Mouse (Mus musculus) embryonic facial prominence, embryonic 15.5 days (tissue): ENCODE data around the gene Zfp560. TPM values are rescaled to one million over a fixed set of nuclear protein-coding genes. Genes with fewer than 3 reads are reported as not detected.

ENCODE experiments used
- ATAC-seq: fragments of 200-750 bp; cut with Nextera tagmentation; 2 replicates; pipeline ENCODE4 v1.8.0; 2017; ENCODE audit warnings: low read depth, moderate TSS enrichment; ENCODE audit not compliant: insufficient number of reproducible peaks, low FRiP score, low TSS enrichment
- H3K27ac ChIP-seq: fragments of 300-500 bp; sonication (generic); replicated peaks from 2 replicates; pipeline ENCODE4 v1.5.1; 2015; ENCODE audit warnings: mild to moderate bottlenecking, inconsistent platforms
- H3K27me3 ChIP-seq: fragments of 300-500 bp; sonication (generic); 2 replicates; pipeline ENCODE4 v1.6.1; 2015; ENCODE audit warnings: inconsistent platforms
- H3K36me3 ChIP-seq: fragments of 300-500 bp; sonication (generic); 2 replicates; pipeline ENCODE4 v1.6.1; 2015; ENCODE audit warnings: mild to moderate bottlenecking, inconsistent platforms
- H3K4me1 ChIP-seq: fragments of 300-500 bp; sonication (generic); 2 replicates; pipeline ENCODE4 v1.6.1; 2015; ENCODE audit warnings: inconsistent platforms
- H3K4me2 ChIP-seq: fragments of 300-500 bp; sonication (generic); replicated peaks from 2 replicates; pipeline ENCODE4 v1.6.1; 2015; ENCODE audit warnings: mild to moderate bottlenecking, inconsistent platforms
- H3K4me3 ChIP-seq: fragments of 300-500 bp; sonication (generic); replicated peaks from 2 replicates; pipeline ENCODE4 v1.5.1; 2015; ENCODE audit warnings: mild to moderate bottlenecking, inconsistent platforms
- H3K9ac ChIP-seq: fragments of 300-500 bp; sonication (generic); 2 replicates; pipeline ENCODE4 v1.6.1; 2015; ENCODE audit warnings: inconsistent platforms
- H3K9me3 ChIP-seq: fragments of 300-500 bp; sonication (generic); replicated peaks from 2 replicates; pipeline ENCODE4 v1.6.1; 2016; ENCODE audit warnings: inconsistent platforms
- WGBS: fragments of 180-500 bp; shearing (Covaris S2); methylation state at CpG from one replicate; pipeline ENCODE4 v1.1.7; 2015; 5-methylcytosine and 5-hydroxymethylcytosine counted together
- polyA plus RNA-seq: library from polyadenylated mRNA; unstranded; fragments of >200 nt; fragmentation: Nextera tagmentation; extraction: Ambion mirVana; gene quantifications from 2 replicates; pipeline ENCODE4 v1.2.1, GENCODE M21; 2015

Zfp560 gene
- 33.8 and 35.2 TPM in 2 replicates for polyA plus RNA-seq

DNA sequence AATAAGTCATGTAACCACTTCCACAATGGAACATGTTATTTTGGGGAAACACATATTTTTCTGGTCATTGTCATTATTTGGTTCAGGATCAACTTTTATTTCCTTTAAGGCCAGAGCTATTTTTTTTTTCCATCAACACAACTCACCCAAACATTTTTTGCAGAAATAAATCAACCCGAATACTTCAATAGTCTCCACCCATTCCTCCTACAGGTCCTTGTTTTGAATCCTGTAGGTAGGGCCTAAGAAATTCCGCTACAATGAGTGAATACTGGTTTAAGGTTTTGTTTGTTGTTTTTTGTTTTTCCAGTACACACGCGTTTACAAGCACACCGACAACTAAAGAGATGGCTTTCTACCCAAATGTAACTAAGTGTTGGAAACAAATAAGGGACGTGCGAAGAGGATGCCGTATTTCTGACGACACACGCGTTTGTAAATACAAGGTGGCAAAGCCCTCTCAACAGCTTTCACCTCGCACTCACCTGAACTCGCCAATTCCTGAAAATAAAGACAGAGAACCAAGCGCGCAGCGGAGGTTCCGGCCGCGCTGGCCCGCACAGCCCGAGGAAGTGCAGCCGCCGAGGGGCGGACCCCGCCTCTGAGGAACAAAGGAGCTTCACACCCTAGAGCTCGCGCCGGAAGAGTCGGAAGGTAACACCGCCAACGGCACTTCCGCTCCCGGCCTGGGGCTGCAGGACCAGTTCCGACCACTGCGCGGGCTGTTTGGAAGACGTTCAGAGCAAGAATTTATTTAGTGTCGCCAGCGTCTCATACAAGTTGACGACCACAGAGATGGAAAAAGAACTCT is at the start of gene Zfp560:
Gene Zfp560, minus strand, starts transcription at position 646 of the 811 bp plus-strand sequence.
- peak within 1 kb of the TSS; percentile 65; the same call in 1 of the 2 replicates for H3K27ac ChIP-seq
- H3K9me3 ChIP-seq: no peaks in the 10 kb centered on the region
- H3K9ac ChIP-seq: peak within 1 kb of the TSS; percentile 53
- peak within 1 kb of the TSS; percentile 69 for H3K4me3 ChIP-seq
- H3K27me3 ChIP-seq: no peaks in the 10 kb centered on the region
- H3K36me3 ChIP-seq: no peaks in the 10 kb centered on the region
- peak within 1 kb of the TSS; percentile 70 for H3K4me2 ChIP-seq
- peak; percentile 97 for ATAC-seq
- peaks cover 11% of the 10 kb centered on the region; the same call in 1 of the 2 replicates for H3K4me1 ChIP-seq
- WGBS: 5% methylated on average over 40 of the region's 40 CpGs

DNA sequence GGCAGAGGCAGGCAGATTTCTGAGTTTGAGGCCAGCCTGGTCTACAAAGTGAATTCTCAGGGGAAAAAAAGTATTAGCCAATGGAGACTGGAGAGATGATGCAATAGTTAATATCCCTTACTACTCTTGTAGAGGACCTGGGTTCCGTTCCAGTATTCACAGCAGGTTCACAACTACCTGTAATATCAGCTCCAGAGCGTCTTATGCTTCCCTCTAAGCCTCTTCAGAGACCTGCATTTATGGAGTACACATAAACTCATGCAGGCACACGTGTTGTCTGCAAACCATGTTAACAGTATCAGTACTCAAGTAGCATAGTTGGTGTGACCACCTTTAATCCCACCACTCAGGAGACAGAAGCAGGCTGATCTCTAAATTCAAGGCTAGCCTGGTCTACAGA is 45.0 kb upstream of the Zfp560 start:
- H3K27ac ChIP-seq: no peak overlapping the region
- no peaks in the 10 kb centered on the region for H3K9me3 ChIP-seq
- H3K4me1 ChIP-seq: no peaks in the 10 kb centered on the region
- no peak for ATAC-seq
- no peaks in the 10 kb centered on the region for H3K27me3 ChIP-seq
- no peak overlapping the region for H3K4me2 ChIP-seq
- WGBS: 88% methylated on average over 3 of the region's 3 CpGs
- no peak overlapping the region for H3K9ac ChIP-seq
- no peaks in the 10 kb centered on the region for H3K36me3 ChIP-seq
- no peak overlapping the region for H3K4me3 ChIP-seq

DNA sequence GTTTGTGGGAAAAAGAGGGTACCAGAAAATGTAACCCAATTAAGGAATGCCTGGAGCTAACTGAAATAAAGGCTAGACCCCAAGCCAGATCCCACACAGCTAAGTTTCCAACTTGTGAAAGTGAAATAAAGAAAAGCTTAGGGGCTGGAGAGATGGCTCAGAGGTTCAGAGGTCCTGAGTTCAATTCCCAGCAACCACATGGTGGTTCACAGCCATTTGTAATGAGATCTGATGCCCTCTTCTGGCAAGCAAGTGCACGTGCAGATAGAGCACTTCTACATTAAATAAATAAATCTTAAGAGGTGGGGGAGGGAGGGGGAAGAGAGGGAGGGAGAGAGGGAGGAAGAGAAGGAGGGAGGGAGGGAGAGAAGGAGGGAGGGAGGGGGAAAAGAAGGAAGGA is 26.5 kb upstream of the Zfp560 start:
- Histone ChIP-seq H3K9me3 (no peaks in the 10 kb centered on the region), H3K27me3 (no peaks in the 10 kb centered on the region), H3K36me3 (no peaks in the 10 kb centered on the region), H3K27ac (no peak overlapping the region), H3K4me2 (no peak overlapping the region), H3K9ac (no peak overlapping the region), H3K4me1 (no peaks in the 10 kb centered on the region), H3K4me3 (no peak overlapping the region)
- 35% methylated on average over 1 of the region's 1 CpGs for WGBS
- no peak for ATAC-seq

- H3K36me3 ChIP-seq: no peaks in the 10 kb centered on the region
- WGBS: 84% methylated on average over 2 of the region's 2 CpGs
- no peak overlapping the region for H3K4me3 ChIP-seq
- no peak overlapping the region for H3K4me2 ChIP-seq
- no peak for ATAC-seq
- no peaks in the 10 kb centered on the region for H3K27me3 ChIP-seq
- H3K4me1 ChIP-seq: no peaks in the 10 kb centered on the region
- no peak overlapping the region for H3K27ac ChIP-seq
- H3K9ac ChIP-seq: no peak overlapping the region
- no peaks in the 10 kb centered on the region for H3K9me3 ChIP-seq
Observed at GRCm38 (mm10) chr9:20409319-20409718, 24.3 kb upstream of the Zfp560 start.

GRCm38 (mm10) chr9:20385343-20385703 is 346 bp upstream of the Zfp560 start:
- Histone ChIP-seq H3K4me1 (peaks cover 11% of the 10 kb centered on the region; the same call in 1 of the 2 replicates), H3K27me3 (no peaks in the 10 kb centered on the region), H3K27ac (peak overlapping the region; percentile 65; the same call in 1 of the 2 replicates), H3K9me3 (no peaks in the 10 kb centered on the region), H3K36me3 (no peaks in the 10 kb centered on the region), H3K4me3 (peak overlapping the region; percentile 69), H3K4me2 (peak overlapping the region; percentile 70), H3K9ac (peak overlapping the region; percentile 53)
- 13% methylated on average over 16 of the region's 16 CpGs for WGBS
- ATAC-seq: peak; percentile 24; the same call in 1 of the 2 replicates

- no peak for ATAC-seq
- H3K4me2 ChIP-seq: peak overlapping the region; percentile 70
- H3K9ac ChIP-seq: no peak overlapping the region
Observed at GRCm38 (mm10) chr9:20383659-20384058, 1.3 kb downstream of the Zfp560 start.

GRCm38 (mm10) chr9:20374712-20375111 is 10.3 kb downstream of the Zfp560 start:
- no peaks in the 10 kb centered on the region for H3K27me3 ChIP-seq
- 87% methylated on average over 1 of the region's 1 CpGs for WGBS

More at GRCm38 (mm10) chr9:20383659-20384058, 1.3 kb downstream of the Zfp560 start:
- 87% methylated on average over 7 of the region's 7 CpGs for WGBS
- H3K36me3 ChIP-seq: no peaks in the 10 kb centered on the region
- no peak overlapping the region for H3K27ac ChIP-seq
- peak overlapping the region; percentile 69; the same call in 1 of the 2 replicates for H3K4me3 ChIP-seq
- no peaks in the 10 kb centered on the region for H3K27me3 ChIP-seq
- no peaks in the 10 kb centered on the region for H3K9me3 ChIP-seq
- H3K4me1 ChIP-seq: peaks cover 11% of the 10 kb centered on the region; the same call in 1 of the 2 replicates

GRCm38 (mm10) chr9:20367311-20367710 is 17.7 kb downstream of the Zfp560 start:
- no peak for ATAC-seq
- no peak overlapping the region for H3K4me2 ChIP-seq
- H3K9me3 ChIP-seq: peaks cover 8% of the 10 kb centered on the region; the same call in 1 of the 2 replicates
- H3K36me3 ChIP-seq: 0 out of 2 replicates have a peak, but pooled peaks cover 6% of the 10 kb centered on the region
- H3K4me1 ChIP-seq: no peaks in the 10 kb centered on the region
- H3K27ac ChIP-seq: no peak overlapping the region
- H3K4me3 ChIP-seq: no peak overlapping the region
- 91% methylated on average over 2 of the region's 2 CpGs for WGBS
- H3K9ac ChIP-seq: no peak overlapping the region
- H3K27me3 ChIP-seq: no peaks in the 10 kb centered on the region

More at GRCm38 (mm10) chr9:20374712-20375111, 10.3 kb downstream of the Zfp560 start:
- no peak for ATAC-seq
- Histone ChIP-seq H3K9me3 (0 out of 2 replicates have a peak, but pooled peaks cover 3% of the 10 kb centered on the region), H3K4me3 (no peak overlapping the region), H3K9ac (no peak overlapping the region), H3K4me1 (no peaks in the 10 kb centered on the region), H3K36me3 (no peaks in the 10 kb centered on the region), H3K4me2 (no peak overlapping the region), H3K27ac (no peak overlapping the region)

GRCm38 (mm10) chr9:20348501-20348900 is 36.5 kb downstream of the Zfp560 start:
- Histone ChIP-seq H3K4me1 (no peaks in the 10 kb centered on the region), H3K27me3 (no peaks in the 10 kb centered on the region), H3K27ac (no peak overlapping the region), H3K9me3 (no peaks in the 10 kb centered on the region), H3K9ac (no peak overlapping the region), H3K4me3 (no peak overlapping the region), H3K4me2 (no peak overlapping the region), H3K36me3 (peaks cover 27% of the 10 kb centered on the region)
- WGBS: 85% methylated on average over 4 of the region's 4 CpGs
- no peak for ATAC-seq

GRCm38 (mm10) chr9:20335994-20336393 is 49.0 kb downstream of the Zfp560 start, which contains the start of gene Olfr18:
Gene Olfr18, minus strand, starts transcription at chr9:20336094.
- Histone ChIP-seq H3K27ac (no peak within 1 kb of the TSS), H3K27me3 (no peaks in the 10 kb centered on the region)
- no peak for ATAC-seq

DNA sequence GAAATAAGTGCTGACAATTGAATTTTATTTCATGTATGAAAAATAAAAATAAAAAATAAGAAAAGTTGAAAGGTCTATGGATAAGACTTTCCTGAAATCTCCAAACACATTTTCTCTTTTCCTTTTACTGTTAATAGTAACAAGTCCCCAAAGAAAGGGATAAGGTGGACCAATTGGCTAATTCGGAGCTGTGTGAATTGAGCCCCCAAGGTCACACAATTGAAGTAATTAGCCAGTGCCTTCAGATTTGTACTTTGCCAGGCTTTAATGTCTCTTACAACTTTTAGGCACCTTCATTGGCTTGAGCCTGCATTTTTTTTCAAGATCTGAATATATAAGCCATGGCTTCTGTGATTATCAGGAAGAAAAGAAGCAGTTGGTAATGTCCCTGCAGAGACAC is 86.7 kb downstream of the Zfp560 start, which contains the start of gene Olfr873:
Gene Olfr873, plus strand, starts transcription at position 301 of the 400 bp plus-strand sequence.
- Histone ChIP-seq H3K4me3 (no peak within 1 kb of the TSS), H3K27me3 (no peaks in the 10 kb centered on the region), H3K4me2 (no peak within 1 kb of the TSS), H3K9me3 (no peaks in the 10 kb centered on the region), H3K36me3 (no peaks in the 10 kb centered on the region), H3K9ac (no peak within 1 kb of the TSS), H3K4me1 (no peaks in the 10 kb centered on the region), H3K27ac (no peak within 1 kb of the TSS)
- WGBS: 67% methylated on average over 1 of the region's 1 CpGs
- ATAC-seq: no peak

More at GRCm38 (mm10) chr9:20335994-20336393, 49.0 kb downstream of the Zfp560 start, which contains the start of gene Olfr18:
- H3K4me2 ChIP-seq: no peak within 1 kb of the TSS
- no peaks in the 10 kb centered on the region for H3K36me3 ChIP-seq
- no peaks in the 10 kb centered on the region for H3K4me1 ChIP-seq
- H3K4me3 ChIP-seq: no peak within 1 kb of the TSS
- H3K9ac ChIP-seq: no peak within 1 kb of the TSS
- no peaks in the 10 kb centered on the region for H3K9me3 ChIP-seq
